In genomic region chrX:77367351-77367750, GRCm38 (mm10) we compare ENCODE assay signal across 22 mouse cellular contexts.
"Had no signal": no experiment of that assay in that cellular context is flagged by ENCODE, and none has a peak within 500 bp of the region (broad histone marks: within the 10 kb centered on the region; RNA-seq: fewer than 3 reads in every experiment).

No protein-coding gene starts in this region.

- ATAC-seq: hindbrain, embryonic 16.5 days; hindbrain, postnatal 0 days; inflammation-experienced regulatory T-cells, adult 6 months; intestine, embryonic 15.5 days; intestine, embryonic 16.5 days; intestine, postnatal 0 days had no signal

- DNase-seq: heart, postnatal 10 days; heart, postnatal 14 days; heart, postnatal 36 days; heart, postnatal 4 days; kidney, adult 11 months; kidney, adult 18-20 months; kidney, adult 2 months; kidney, adult 8-10 months; kidney, adult 9 months; kidney, postnatal 10 days; kidney, postnatal 14 days; kidney, postnatal 25 days; kidney, postnatal 36 days; kidney, postnatal 4 days; layer of hippocampus, adult 9-11 months; layer of hippocampus, postnatal 36 days had no signal
